In the genomic region with DNA sequence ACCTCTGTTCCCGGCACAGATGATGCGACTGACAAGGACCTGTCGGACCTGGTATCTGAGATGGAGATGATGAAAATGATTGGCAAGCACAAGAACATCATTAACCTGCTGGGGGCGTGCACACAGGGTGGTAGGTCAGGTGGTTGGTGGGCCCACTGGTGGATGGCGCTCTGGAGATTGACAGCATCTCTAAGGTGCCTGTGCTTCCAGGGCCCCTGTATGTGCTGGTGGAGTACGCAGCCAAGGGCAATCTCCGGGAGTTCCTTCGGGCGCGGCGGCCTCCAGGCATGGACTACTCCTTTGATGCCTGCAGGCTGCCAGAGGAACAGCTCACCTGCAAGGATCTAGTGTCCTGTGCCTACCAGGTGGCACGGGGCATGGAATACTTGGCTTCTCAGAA, we compare ENCODE assay signal across 24 mouse cellular contexts.
"Had no signal": no experiment of that assay in that cellular context is flagged by ENCODE, and none has a peak within 500 bp of the region (broad histone marks: within the 10 kb centered on the region; RNA-seq: fewer than 3 reads in every experiment).

No protein-coding gene starts in this region.

- H3K27me3 ChIP-seq: hindbrain, embryonic 13.5 days; hindbrain, embryonic 15.5 days; limb, embryonic 15.5 days had no signal

- H3K4me1 ChIP-seq: liver, embryonic 12.5 days had no signal

- H3K9me3 ChIP-seq: heart, embryonic 10.5 days; heart, embryonic 12.5 days; hindbrain, embryonic 13.5 days; hindbrain, embryonic 15.5 days; kidney, embryonic 15.5 days; limb, embryonic 13.5 days; limb, embryonic 15.5 days; liver, embryonic 12.5 days had no signal

- H3K4me3 ChIP-seq: heart, embryonic 10.5 days; heart, embryonic 12.5 days; hindbrain, embryonic 13.5 days; hindbrain, embryonic 15.5 days; kidney, embryonic 15.5 days; limb, embryonic 13.5 days; limb, embryonic 15.5 days; liver, embryonic 12.5 days had no signal

- ATAC-seq: hindbrain, postnatal 0 days; intestine, embryonic 16.5 days; liver, embryonic 12.5 days had no signal

- H3K27ac ChIP-seq: heart, embryonic 10.5 days; hindbrain, embryonic 13.5 days; hindbrain, embryonic 15.5 days; hindbrain, postnatal 0 days; kidney, embryonic 15.5 days; kidney, postnatal 0 days; limb, embryonic 13.5 days; limb, embryonic 15.5 days; liver, embryonic 12.5 days; liver, embryonic 14.5 days had no signal

- DNase-seq: gastrocnemius, postnatal 14 days; heart, adult 18-20 months; heart, postnatal 10 days; heart, postnatal 36 days; kidney, adult 11 months; kidney, adult 2 months; kidney, adult 9 months; kidney, postnatal 14 days; kidney, postnatal 36 days; layer of hippocampus, adult 9-11 months; layer of hippocampus, postnatal 36 days; left cerebral cortex, postnatal 4 days had no signal

- H3K4me2 ChIP-seq: heart, embryonic 12.5 days; hindbrain, embryonic 13.5 days; hindbrain, embryonic 15.5 days; kidney, embryonic 15.5 days; limb, embryonic 13.5 days; limb, embryonic 15.5 days; liver, embryonic 12.5 days had no signal

- H3K9ac ChIP-seq: heart, embryonic 12.5 days; hindbrain, embryonic 13.5 days; hindbrain, embryonic 15.5 days; kidney, embryonic 15.5 days; limb, embryonic 13.5 days; limb, embryonic 15.5 days; liver, embryonic 12.5 days; liver, embryonic 14.5 days had no signal
